Mouse (Mus musculus) forebrain, embryonic 15.5 days (tissue): ENCODE data around the gene Hspa8. TPM values are rescaled to one million over a fixed set of nuclear protein-coding genes. Genes with fewer than 3 reads are reported as not detected.
"Not testable (repeated sequence)": the region's sequence is repeated elsewhere in the genome, so short reads cannot be mapped to it uniquely, and the experiment has no call there.

Source experiments
- ATAC-seq: fragments of 200-750 bp; cut with Nextera tagmentation; replicated peaks from 2 replicates; pipeline ENCODE4 v1.8.0; 2017; ENCODE audit warnings: mild to moderate bottlenecking, moderate TSS enrichment, moderate library complexity
- H3K27ac ChIP-seq: fragments of 300-500 bp; sonication (generic); replicated peaks from 2 replicates; pipeline ENCODE4 v1.5.1; 2015; ENCODE audit warnings: mild to moderate bottlenecking, inconsistent platforms
- H3K27me3 ChIP-seq: fragments of 300-500 bp; sonication (generic); 2 replicates; pipeline ENCODE4 v1.6.1; 2015; ENCODE audit warnings: inconsistent platforms
- H3K36me3 ChIP-seq: fragments of 300-500 bp; sonication (generic); 2 replicates; pipeline ENCODE4 v1.6.1; 2015; ENCODE audit warnings: mild to moderate bottlenecking, inconsistent platforms
- H3K4me1 ChIP-seq: fragments of 300-500 bp; sonication (generic); 2 replicates; pipeline ENCODE4 v1.6.1; 2015; ENCODE audit warnings: inconsistent platforms
- H3K4me2 ChIP-seq: fragments of 300-500 bp; sonication (generic); replicated peaks from 2 replicates; pipeline ENCODE4 v1.6.1; 2015; ENCODE audit warnings: mild to moderate bottlenecking, inconsistent platforms
- H3K4me3 ChIP-seq: fragments of 300-500 bp; sonication (generic); 2 replicates; pipeline ENCODE4 v1.5.1; 2015; ENCODE audit warnings: mild to moderate bottlenecking, inconsistent platforms
- H3K9ac ChIP-seq: fragments of 300-500 bp; sonication (generic); replicated peaks from 2 replicates; pipeline ENCODE4 v1.6.1; 2015; ENCODE audit warnings: mild to moderate bottlenecking, inconsistent platforms
- H3K9me3 ChIP-seq: fragments of 300-500 bp; sonication (generic); 2 replicates; pipeline ENCODE4 v1.6.1; 2016; ENCODE audit warnings: inconsistent platforms
- WGBS: fragments of 180-500 bp; shearing (Covaris S2); methylation state at CpG from one replicate; pipeline ENCODE4 v1.1.7; 2015; ENCODE audit warnings: mixed read lengths; 5-methylcytosine and 5-hydroxymethylcytosine counted together
- polyA plus RNA-seq: library from polyadenylated mRNA; unstranded; fragments of >200 nt; fragmentation: Nextera tagmentation; extraction: Ambion mirVana; gene quantifications from 2 replicates; pipeline ENCODE4 v1.2.1, GENCODE M21; 2015

Gene Hspa8
- polyA plus RNA-seq, 1 experiment from 2014 or later: 3,198 TPM

- H3K9ac ChIP-seq, H3K27ac ChIP-seq, H3K4me2 ChIP-seq, H3K27me3 ChIP-seq, H3K4me3 ChIP-seq, ATAC-seq, H3K9me3 ChIP-seq: not testable (repeated sequence)
- peaks cover 31% of the 10 kb centered on the region for H3K36me3 ChIP-seq
- H3K4me1 ChIP-seq: peaks cover 60% of the 10 kb centered on the region
- WGBS: 65% methylated on average over 3 of the region's 3 CpGs
Measured at GRCm38 (mm10) chr9:40804576-40804975, 3.8 kb downstream of the Hspa8 start.

GRCm38 (mm10) chr9:40805263-40805662 is 4.5 kb downstream of the Hspa8 start:
- peaks cover 31% of the 10 kb centered on the region for H3K36me3 ChIP-seq
- no peaks in the 10 kb centered on the region for H3K9me3 ChIP-seq
- ATAC-seq: no peak
- peak overlapping the region; percentile 48; the same call in 1 of the 2 replicates for H3K27ac ChIP-seq
- H3K4me1 ChIP-seq: peaks cover 56% of the 10 kb centered on the region
- H3K4me2 ChIP-seq: peak overlapping the region; percentile 23
- 7% methylated on average over 2 of the region's 2 CpGs for WGBS
- H3K27me3 ChIP-seq: no peaks in the 10 kb centered on the region
- H3K4me3 ChIP-seq: peak overlapping the region; percentile 2; the same call in 1 of the 2 replicates
- no peak overlapping the region; the same call in 1 of the 2 replicates for H3K9ac ChIP-seq

GRCm38 (mm10) chr9:40806440-40807288 is 5.9 kb downstream of the Hspa8 start:
- peaks cover 31% of the 10 kb centered on the region for H3K36me3 ChIP-seq
- H3K4me3 ChIP-seq: no peak overlapping the region
- H3K9ac ChIP-seq: no peak overlapping the region
- no peaks in the 10 kb centered on the region for H3K9me3 ChIP-seq
- H3K27me3 ChIP-seq: no peaks in the 10 kb centered on the region
- H3K27ac ChIP-seq: peak overlapping the region; percentile 69
- H3K4me1 ChIP-seq: peaks cover 56% of the 10 kb centered on the region
- ATAC-seq: peak; percentile 41; the same call in 1 of the 2 replicates
- H3K4me2 ChIP-seq: no peak overlapping the region
- WGBS: 23% methylated on average over 5 of the region's 5 CpGs

- Histone ChIP-seq H3K27ac (peak overlapping the region; percentile 69), H3K4me3 (no peak overlapping the region), H3K4me2 (no peak overlapping the region), H3K36me3 (peaks cover 34% of the 10 kb centered on the region), H3K9me3 (no peaks in the 10 kb centered on the region), H3K27me3 (no peaks in the 10 kb centered on the region), H3K9ac (no peak overlapping the region), H3K4me1 (peaks cover 56% of the 10 kb centered on the region)
- 20% methylated on average over 11 of the region's 11 CpGs for WGBS
- peak; percentile 4; the same call in 1 of the 2 replicates for ATAC-seq
Measured at GRCm38 (mm10) chr9:40807289-40807920, 6.6 kb downstream of the Hspa8 start.

- no peak overlapping the region for H3K4me2 ChIP-seq
- H3K27ac ChIP-seq: peak overlapping the region; percentile 69
- H3K27me3 ChIP-seq: no peaks in the 10 kb centered on the region
- 9% methylated on average over 16 of the region's 16 CpGs for WGBS
- H3K9me3 ChIP-seq: no peaks in the 10 kb centered on the region
- peaks cover 56% of the 10 kb centered on the region for H3K4me1 ChIP-seq
- no peak overlapping the region for H3K9ac ChIP-seq
- peak; percentile 16; the same call in 1 of the 2 replicates for ATAC-seq
- H3K36me3 ChIP-seq: peaks cover 34% of the 10 kb centered on the region
- no peak overlapping the region for H3K4me3 ChIP-seq
Measured at GRCm38 (mm10) chr9:40808061-40808906, 7.5 kb downstream of the Hspa8 start.

GRCm38 (mm10) chr9:40808907-40809280 is 8.1 kb downstream of the Hspa8 start:
- Histone ChIP-seq H3K9me3 (no peaks in the 10 kb centered on the region), H3K4me2 (no peak overlapping the region), H3K27me3 (no peaks in the 10 kb centered on the region), H3K4me1 (peaks cover 49% of the 10 kb centered on the region), H3K27ac (peak overlapping the region; percentile 69), H3K9ac (no peak overlapping the region), H3K4me3 (no peak overlapping the region), H3K36me3 (peaks cover 28% of the 10 kb centered on the region)
- ATAC-seq: no peak; the same call in 1 of the 2 replicates
- WGBS: 33% methylated on average over 8 of the region's 8 CpGs

GRCm38 (mm10) chr9:40811860-40812259 is 11.1 kb downstream of the Hspa8 start:
- no peaks in the 10 kb centered on the region for H3K27me3 ChIP-seq
- H3K9ac ChIP-seq: no peak overlapping the region
- no peaks in the 10 kb centered on the region for H3K9me3 ChIP-seq
- no peak overlapping the region for H3K27ac ChIP-seq
- H3K4me1 ChIP-seq: peaks cover 20% of the 10 kb centered on the region
- 39% methylated on average over 2 of the region's 2 CpGs for WGBS
- H3K4me2 ChIP-seq: no peak overlapping the region
- ATAC-seq: no peak
- peaks cover 4% of the 10 kb centered on the region for H3K36me3 ChIP-seq
- H3K4me3 ChIP-seq: no peak overlapping the region

GRCm38 (mm10) chr9:40814060-40814459 is 13.3 kb downstream of the Hspa8 start:
- Histone ChIP-seq H3K4me3 (no peak overlapping the region), H3K9ac (no peak overlapping the region), H3K27me3 (no peaks in the 10 kb centered on the region), H3K4me2 (no peak overlapping the region), H3K36me3 (0 out of 2 replicates have a peak, but pooled peaks cover 3% of the 10 kb centered on the region), H3K9me3 (no peaks in the 10 kb centered on the region), H3K4me1 (no peaks in the 10 kb centered on the region), H3K27ac (no peak overlapping the region)
- 91% methylated on average over 7 of the region's 7 CpGs for WGBS
- no peak for ATAC-seq

- Histone ChIP-seq H3K27ac (no peak overlapping the region), H3K36me3 (no peaks in the 10 kb centered on the region), H3K27me3 (no peaks in the 10 kb centered on the region), H3K9me3 (no peaks in the 10 kb centered on the region), H3K9ac (no peak overlapping the region), H3K4me1 (peaks cover 12% of the 10 kb centered on the region), H3K4me2 (no peak overlapping the region), H3K4me3 (no peak overlapping the region)
- WGBS: 87% methylated on average over 5 of the region's 5 CpGs
- ATAC-seq: no peak
Measured at GRCm38 (mm10) chr9:40817325-40818028, 16.7 kb downstream of the Hspa8 start.

GRCm38 (mm10) chr9:40825601-40826000 is 24.8 kb downstream of the Hspa8 start:
- H3K36me3 ChIP-seq: no peaks in the 10 kb centered on the region
- no peak for ATAC-seq
- H3K9ac ChIP-seq: no peak overlapping the region
- no peaks in the 10 kb centered on the region for H3K9me3 ChIP-seq
- peaks cover 12% of the 10 kb centered on the region for H3K4me1 ChIP-seq
- 52% methylated on average over 6 of the region's 6 CpGs for WGBS
- H3K27me3 ChIP-seq: no peaks in the 10 kb centered on the region
- no peak overlapping the region for H3K4me2 ChIP-seq
- no peak overlapping the region for H3K27ac ChIP-seq
- no peak overlapping the region for H3K4me3 ChIP-seq

- H3K4me2 ChIP-seq: no peak overlapping the region
- ATAC-seq: no peak
- no peak overlapping the region for H3K27ac ChIP-seq
- no peaks in the 10 kb centered on the region for H3K36me3 ChIP-seq
- no peak overlapping the region for H3K9ac ChIP-seq
- no peaks in the 10 kb centered on the region for H3K4me1 ChIP-seq
- no peak overlapping the region for H3K4me3 ChIP-seq
- H3K27me3 ChIP-seq: no peaks in the 10 kb centered on the region
- 66% methylated on average over 4 of the region's 4 CpGs for WGBS
- no peaks in the 10 kb centered on the region for H3K9me3 ChIP-seq
Measured at GRCm38 (mm10) chr9:40827366-40827765, 26.6 kb downstream of the Hspa8 start.
